Mouse (Mus musculus): ENCODE data around the gene Max. TPM values are rescaled to one million over a fixed set of nuclear protein-coding genes. Genes with fewer than 3 reads are reported as not detected.

The Max gene
- polyA plus RNA-seq, 1 experiment = 79.5 TPM

DNA sequence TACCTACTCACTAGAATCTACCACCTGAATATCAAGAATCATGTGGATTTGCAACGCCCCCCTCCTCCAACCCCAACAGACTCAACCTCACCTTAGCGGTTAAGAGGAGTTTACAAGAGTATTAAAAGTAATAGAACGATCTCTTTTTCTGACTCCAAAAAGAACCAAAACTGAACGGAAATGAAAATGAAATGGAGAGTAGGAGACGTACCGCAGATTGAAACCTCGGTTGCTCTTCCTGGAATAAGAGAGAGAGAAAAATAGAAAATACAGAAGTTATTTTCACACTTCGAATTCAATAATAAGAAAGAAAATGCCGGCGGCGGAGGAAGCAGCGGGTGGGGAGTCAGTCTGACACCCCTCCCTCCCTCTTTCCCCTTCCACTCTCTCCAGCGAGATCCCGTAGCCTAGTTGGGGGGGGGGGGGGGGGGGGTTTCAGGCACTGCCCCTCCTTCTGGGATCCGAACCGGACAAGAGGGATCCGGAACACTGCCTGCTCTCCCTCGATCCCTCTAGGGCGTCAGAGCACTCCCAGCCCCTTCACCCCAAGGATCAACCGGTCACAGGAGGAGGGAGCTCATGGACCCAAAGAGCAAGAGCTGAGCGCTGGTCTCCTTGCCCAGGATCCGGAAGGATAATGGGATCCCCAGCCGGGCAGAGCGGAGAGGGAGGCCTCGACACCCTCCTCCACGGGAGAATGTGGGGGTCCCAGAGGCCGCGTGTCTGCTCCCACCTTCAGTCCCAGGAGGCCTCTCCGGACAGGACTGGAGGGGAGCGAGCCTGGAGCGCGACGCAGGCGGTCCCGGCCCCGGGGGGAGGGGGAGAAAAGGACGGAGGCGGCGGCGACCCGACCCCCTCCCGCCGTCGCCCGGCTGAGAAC is 709 bp downstream of the Max start:
- no peak for DNase-seq (ENCODE audit: low read depth, low spot score)
- WGBS = 3% methylated on average over 45 of the region's 45 CpGs

DNA sequence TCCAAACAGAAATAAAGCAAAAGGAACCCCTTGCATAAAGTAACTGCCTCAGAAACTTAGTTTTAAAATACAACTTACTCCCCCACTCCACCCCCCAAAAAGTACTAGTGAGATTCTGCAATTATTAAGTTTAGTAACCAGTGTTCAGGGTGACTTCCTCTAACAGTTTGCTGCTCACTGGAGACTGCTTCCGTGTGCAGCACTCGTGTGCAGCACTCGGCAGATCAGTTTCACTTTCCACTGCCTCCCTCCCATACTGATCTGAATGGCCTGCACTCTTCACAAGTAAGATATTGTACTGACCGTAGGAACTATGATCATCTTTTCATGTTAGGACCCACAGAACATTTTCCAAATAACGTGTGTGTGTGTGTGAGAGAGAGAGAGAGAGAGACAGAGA is 4.3 kb downstream of the Max start:
- WGBS = 7% methylated on average over 5 of the region's 5 CpGs
- no peak for DNase-seq (ENCODE audit: low read depth, low spot score)

DNA sequence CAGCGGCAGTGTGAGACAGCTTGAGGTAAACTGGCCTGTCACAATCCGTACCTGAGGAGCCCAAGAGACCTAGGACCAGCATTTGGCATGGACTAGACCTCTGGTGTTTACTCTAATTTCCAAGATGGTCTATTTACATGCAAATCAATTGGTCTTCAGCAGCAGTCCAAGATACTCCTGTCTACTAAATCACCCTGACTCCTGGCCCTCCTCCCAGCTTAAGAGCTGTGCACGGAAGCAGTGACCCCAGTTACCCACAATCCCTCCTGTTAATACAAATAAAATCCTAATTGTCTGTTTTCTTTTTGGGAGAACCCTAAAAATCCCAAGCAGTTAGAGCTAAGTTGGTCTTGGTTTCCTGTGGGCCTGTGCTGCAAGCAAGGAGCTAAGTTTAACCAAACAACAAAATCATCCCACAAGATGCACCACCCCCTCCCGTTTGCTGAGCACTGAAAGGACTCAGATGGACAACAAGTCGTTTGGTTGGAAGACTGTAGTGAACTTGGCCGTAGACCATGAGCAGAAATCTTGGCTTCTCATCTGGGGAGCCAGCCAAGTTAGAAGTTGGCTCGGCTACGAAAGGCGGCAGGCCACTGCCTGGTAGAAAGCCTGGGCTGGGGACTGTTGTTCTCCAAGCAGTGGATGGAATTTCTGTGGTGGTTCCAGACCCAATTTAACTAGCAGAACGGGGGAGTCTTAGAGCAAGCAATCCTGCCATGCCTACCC is 7.1 kb downstream of the Max start:
- no peak for DNase-seq (ENCODE audit: low read depth, low spot score)

DNA sequence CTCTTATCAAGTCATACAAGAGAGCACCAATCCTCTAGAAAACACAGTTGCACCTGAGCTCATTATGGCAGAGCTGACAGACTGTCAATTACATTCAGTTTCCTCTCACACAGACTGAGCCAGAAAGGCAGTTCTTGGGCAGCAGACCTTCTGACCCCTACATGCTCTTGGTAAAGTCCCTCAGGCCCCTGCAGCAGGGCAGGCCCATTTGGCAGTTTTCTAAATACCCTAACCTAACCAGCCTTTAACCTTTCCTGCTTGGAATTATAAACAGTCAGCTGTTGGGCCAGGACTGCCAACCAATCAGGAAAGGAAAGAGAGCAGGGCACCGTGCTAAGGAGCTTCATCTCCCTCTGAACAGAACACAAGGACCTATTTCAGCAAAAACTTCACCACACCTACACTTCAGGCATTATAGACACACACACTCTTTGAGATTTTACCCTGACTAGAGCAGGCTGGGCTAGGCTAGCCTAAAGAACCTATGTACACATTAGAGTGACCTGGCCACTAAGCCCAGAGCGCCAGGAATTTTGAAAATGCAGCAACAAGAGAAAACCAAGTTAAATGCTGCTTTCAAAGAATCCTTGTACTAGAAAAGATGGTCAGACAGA is 8.1 kb downstream of the Max start:
- 66% methylated on average over 2 of the region's 2 CpGs for WGBS
- DNase-seq (ENCODE audit: low read depth, low spot score) = no peak

More for the DNA sequence above, 7.1 kb downstream of the Max start:
- WGBS = 39% methylated on average over 10 of the region's 10 CpGs

DNA sequence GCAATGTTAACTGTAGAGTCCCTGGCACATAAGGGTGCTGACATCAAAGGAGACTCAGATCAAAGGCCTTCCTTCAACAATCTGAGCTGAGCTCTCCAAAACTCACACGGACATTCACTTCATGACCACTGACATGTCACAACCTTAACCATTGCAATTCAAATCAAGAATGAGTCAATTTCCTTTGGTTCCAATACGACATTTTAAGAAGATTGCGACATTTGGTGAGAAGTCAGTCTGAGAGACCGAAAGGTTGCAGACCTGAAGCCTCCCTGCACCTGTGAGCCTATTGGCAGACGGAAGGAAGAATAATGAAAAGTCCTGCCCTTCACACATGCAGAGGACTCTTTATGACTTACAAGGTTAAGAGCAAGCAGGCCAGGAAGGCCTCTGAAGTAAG is 11.7 kb downstream of the Max start:
- no peak for DNase-seq (ENCODE audit: low read depth, low spot score)
- WGBS = 81% methylated on average over 5 of the region's 5 CpGs

DNA sequence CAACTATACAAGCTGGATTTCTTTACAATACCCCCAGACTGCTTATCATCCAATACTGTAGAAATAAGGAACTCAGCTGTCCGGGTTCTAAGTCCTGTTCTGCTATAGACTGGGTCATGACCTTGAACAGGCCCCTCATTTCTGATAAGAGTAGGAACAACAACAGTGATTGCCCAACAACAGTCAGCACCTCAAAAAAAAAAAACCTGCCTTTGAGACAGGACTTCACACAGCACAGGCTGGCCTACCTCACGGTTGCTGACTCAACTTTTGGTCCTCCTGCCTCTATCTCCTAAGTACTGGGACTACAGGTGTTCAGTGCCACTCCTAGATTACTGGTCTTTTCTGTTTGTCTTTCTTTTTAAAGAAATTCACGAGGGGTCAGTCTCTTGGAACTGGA is 13.2 kb downstream of the Max start:
- no peak for DNase-seq (ENCODE audit: low read depth, low spot score)
- 32% methylated on average over 3 of the region's 3 CpGs for WGBS

DNA sequence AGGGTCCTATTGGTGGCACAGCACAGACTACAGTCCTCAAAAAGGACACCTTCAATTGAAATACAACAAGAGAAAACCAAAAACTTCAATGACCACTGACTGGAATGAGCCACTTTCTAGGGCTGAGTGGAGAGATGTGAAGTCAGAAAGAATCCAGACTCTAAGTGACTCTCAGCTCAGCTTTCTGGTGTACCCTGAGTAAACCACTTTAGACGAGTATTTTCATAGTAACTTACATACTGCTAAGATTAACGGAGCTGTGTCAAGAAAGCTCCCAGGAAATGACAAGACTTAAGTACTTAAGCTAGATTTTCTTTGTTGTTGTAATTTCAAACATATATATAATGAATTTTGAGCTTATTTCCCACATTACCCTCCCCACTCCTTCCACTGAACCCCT is 13.8 kb downstream of the Max start:
- 87% methylated on average over 2 of the region's 2 CpGs for WGBS
- no peak for DNase-seq (ENCODE audit: low read depth, low spot score)

DNA sequence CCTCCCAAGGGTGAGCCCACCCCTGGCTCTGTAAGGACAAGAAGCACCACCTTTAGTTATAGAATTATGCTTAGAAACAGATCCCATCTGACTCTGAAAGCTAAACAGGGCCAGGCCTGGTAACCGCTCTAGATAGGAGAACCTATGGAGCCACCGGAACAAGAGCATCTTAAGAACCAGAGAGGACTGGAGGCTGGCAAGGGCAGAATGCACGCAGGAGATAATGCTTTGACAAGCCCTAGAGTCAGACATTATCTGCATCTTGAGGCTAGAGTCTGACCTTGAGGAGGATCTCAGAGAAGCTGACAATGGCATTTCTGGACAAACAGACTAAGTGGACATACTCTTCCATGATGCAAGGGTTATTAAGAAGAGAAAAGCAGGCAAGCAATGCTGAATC is 14.5 kb downstream of the Max start:
- 94% methylated on average over 3 of the region's 3 CpGs for WGBS
- no peak for DNase-seq (ENCODE audit: low read depth, low spot score)

DNA sequence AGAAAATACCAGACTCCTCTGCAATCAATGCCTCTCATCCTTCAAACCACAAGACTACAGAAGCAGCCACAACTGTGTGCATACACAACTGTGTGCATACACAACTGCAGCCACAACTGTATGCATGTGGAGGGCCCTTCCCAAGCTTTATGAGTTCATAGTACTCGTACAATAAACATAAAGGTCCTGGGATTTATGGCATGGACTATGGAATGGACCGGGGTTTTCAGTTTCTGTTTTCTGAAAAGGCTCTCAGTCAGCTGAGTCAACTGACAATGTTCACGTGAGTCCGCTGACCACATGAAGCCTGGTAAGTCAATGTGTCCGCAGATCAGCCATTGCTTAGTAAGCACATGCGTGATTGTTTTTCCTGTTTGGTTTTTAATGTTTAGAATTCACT is 18.5 kb downstream of the Max start:
- peak; percentile 85 for DNase-seq (ENCODE audit: low read depth, low spot score)
- WGBS = 18% methylated on average over 6 of the region's 6 CpGs

DNA sequence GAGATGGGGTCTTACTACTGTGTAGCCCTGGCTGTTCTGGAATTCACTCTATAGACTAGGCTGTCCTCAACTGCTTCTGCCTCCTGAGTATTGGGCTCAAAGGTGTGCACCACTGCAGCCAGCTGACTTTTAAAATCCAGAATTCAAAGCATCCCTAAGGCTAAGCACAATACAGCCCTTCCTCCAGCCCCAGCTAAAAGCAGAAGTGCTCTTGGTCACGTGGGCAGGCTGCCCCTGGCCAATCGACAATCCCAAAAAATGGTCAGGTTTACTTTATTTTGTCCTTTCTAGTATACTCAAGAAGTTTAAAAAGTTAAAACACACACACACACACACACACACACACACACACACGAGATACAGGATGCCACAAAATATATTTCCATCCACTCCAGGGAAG is 19.0 kb downstream of the Max start:
- WGBS = 55% methylated on average over 3 of the region's 3 CpGs
- DNase-seq (ENCODE audit: low read depth, low spot score) = no peak

DNA sequence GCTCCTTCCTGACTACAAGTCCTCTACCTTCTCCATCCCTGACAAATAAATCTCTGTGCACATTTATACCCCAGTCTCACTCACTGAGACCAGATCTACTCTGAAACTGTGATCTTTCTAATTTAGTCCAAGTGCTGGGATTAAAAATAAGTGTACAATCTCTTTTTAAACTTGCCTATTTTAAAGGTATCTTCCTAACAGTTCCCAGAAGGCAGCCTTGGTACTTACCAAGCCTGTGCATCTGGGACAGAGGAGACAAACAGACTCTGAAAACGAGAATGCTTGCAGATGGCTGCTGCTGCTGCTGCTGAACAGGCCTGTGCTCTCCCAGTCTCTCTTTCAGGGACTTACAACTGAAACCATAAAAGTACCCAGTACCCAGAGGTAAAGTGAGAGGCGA is 19.5 kb downstream of the Max start:
- no peak for DNase-seq (ENCODE audit: low read depth, low spot score)
- WGBS = 81% methylated on average over 2 of the region's 2 CpGs

DNA sequence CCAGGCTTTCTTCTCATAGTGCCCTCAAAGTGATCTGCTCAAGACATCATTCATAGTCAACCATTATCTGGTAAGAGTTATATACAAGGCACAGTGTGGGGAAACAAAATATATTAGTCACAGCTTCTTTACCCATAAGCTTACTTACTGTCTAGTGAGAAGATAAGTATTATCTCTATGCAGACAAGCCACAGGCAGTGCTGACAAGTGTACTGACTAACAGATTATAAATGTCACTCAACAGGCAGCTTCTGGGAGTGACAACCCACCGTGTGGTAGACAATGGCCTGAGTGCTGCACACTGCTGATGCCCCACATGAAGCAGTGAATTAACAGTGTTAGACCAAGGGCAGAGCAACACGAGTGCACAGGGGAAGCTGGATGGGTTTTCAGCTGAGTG is 20.5 kb downstream of the Max start:
- no peak for DNase-seq (ENCODE audit: low read depth, low spot score)
- 74% methylated on average over 2 of the region's 2 CpGs for WGBS

DNA sequence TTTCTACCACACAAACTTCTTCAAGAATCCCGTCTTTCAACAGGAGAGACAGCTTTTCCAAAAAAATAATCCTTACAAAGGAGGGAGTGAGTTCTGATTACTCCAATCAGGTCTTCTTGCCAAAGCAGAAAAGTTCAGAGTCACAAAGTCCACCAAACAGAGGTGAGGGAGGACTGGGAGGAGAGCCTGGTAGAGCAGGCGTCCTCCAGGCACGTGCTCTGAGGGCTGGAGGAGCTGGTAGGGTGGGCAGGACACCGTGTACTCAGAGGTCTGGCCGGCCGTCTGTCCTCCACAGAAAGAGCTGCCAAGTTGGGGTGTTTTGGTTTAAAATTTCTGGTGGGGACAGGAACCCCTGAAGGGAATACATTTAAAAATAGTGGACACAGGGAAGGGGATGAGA is 24.0 kb downstream of the Max start:
- 91% methylated on average over 6 of the region's 6 CpGs for WGBS
- no peak for DNase-seq (ENCODE audit: low read depth, low spot score)

DNA sequence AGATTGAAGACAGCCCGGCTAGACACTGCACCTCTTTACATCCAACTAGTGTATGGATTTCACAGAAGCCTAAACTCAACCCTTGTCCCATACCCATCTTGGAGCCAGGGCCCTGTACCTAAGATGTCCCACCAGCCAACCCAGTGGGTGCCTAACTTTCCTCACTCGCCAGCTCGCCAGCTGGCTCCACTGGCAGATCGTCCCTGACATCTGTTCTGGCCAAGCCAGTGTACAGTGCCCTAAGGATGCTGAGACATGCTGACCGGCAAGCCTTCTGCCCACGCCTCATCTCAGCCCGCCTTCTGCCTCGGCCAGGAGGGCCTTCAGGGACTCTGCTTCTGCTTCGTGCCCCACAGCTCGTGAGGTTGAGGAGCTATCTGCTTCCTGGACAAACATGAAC is 25.8 kb downstream of the Max start:
- 91% methylated on average over 10 of the region's 10 CpGs for WGBS
- no peak for DNase-seq (ENCODE audit: low read depth, low spot score)

DNA sequence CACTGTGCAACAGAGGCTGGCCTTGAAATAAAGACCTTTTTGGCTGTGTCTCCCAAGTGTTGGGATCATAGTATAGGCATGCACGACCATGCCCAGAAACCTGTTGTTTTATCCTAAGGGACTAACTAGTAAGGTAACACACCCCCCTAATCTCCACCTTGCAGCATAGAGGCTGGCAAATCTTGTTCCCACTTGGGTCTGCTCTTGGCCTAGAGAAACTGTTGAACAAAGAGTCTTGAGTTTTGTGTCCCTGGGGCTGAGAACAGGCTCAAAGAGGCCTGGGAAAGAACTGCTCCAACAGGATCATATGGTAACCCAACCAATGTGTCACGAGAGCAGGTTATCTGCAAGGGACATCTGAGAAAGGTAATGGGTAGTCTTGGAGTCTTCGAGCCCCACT is 27.6 kb downstream of the Max start:
- WGBS = 95% methylated on average over 3 of the region's 3 CpGs

DNA sequence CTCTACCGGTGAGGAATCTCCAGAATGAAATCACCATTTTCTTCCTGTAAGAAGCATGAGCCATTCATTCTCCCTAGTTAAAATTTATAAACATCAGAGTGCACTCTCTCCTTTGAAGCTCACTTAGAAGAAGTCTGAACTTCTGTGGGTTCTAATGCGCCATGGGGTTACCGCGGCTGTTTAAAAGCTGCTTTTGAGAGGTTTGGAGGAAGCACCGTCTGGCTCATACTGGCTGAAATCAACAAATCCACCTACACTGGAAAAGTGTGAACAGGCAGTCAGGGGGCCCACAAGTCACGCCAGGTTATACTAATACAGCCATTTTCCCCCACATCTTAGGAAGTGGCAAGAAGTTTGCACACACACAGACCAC is 29.3 kb downstream of the Max start:
- no peak for DNase-seq (ENCODE audit: low read depth, low spot score)
- 54% methylated on average over 6 of the region's 6 CpGs for WGBS

More for the DNA sequence above, 27.6 kb downstream of the Max start:
- no peak for DNase-seq (ENCODE audit: low read depth, low spot score)

DNA sequence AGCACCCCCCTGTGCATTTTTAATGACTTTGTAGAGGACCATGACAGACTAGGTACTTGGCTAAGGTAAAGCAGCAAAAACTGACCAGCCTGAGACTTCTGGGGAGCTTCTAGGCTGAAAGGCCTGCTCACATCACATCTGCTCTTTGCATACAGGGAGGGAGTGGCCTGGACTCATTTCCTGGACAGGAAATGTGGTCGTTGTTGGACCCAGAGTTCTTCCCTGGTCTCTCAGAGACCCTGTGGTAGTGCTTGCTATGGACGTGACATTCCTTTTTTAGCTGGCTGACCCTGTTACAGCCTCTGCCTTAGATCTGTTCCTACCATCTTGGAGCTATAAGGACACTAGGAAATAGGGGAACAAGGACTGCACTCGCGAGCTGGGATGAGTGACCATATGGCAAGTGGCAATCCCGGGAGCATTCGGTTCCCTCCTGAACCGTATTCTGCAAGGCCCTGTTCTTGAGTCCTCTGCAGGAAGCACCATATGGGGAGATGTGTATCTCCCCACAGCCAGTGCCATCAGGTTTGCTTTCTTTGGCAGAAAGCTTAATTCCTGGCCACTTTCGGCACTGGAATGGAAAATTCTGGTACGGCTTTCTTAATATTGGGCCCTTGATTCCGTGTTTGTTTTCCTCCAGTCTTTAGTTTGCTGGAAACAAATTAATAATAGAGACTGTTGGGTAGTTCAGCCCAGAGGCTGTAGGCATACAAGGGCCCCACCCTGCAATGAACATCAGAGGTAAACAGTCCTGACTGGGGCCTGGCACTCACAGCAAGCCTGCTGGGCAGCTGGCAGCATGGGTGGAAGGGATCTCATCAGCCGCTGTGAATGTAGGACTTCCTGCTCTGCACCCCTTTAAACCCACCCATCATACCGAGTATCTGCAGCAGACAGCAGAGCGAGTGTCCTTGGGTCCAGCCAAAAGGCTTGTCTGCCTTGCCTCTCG is 30.0 kb downstream of the Max start:
- DNase-seq (ENCODE audit: low read depth, low spot score) = no peak

DNA sequence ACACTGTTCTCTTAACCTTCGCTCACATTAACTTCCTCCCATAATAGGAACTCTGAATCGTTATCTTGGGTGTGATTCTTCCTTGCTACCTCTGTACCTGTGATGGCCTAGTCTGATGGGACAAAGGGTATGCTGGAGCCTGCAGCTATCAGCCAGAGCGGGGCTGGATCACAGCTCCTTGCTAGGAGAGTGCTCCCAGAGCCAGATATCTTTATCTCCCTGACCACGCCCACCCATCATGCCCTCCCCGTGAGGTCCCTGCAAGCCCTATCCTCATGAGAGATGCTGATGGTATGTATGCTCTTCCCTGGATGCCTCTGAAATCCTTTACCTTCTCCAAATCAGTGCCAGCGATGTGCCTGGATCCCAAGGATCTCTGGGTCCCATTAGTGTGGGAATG is 31.8 kb downstream of the Max start:
- DNase-seq (ENCODE audit: low read depth, low spot score) = no peak
- 65% methylated on average over 6 of the region's 6 CpGs for WGBS

More for the DNA sequence above, 30.0 kb downstream of the Max start:
- WGBS = 46% methylated on average over 14 of the region's 14 CpGs

DNA sequence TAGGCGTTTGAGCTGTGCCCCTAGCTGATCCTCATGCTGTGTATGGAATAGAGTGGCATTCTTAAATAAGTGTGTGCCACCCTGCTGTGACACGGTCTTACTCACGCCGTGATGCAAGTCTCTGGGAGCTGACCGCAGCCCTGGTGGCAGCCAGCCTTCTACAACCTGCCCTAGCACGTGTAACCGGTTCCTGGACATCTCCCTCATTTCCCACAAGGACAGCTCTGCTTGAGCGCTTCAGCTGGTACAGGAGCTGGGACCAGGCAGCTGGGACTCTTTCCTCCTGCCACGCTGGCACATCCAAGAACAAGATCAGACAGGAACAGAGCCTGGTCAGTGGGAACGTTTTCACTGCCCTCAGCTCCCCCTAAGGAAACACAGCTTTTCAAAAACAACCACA is 34.5 kb downstream of the Max start:
- 71% methylated on average over 10 of the region's 10 CpGs for WGBS
- DNase-seq (ENCODE audit: low read depth, low spot score) = no peak

DNA sequence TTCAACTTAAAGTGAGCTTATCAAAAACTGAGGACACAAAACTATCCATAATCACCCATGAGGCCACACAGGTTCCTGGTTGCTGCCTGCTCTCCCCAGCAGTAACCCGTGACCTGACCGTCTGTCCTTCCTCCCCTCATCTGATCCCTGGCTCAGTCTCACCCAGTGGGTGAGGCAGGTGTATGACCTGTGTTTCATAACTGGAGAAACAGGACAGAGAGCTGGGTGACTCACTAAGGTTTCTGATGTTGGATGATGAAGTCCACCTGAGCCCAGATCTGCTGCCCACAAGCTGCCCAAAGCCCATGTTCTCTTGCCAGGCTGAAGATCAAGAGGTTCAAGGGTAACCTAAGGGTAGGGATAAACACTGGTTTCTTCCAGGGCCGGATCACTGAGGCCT is 35.0 kb downstream of the Max start:
- peak; percentile 42 for DNase-seq (ENCODE audit: low read depth, low spot score)
- 50% methylated on average over 3 of the region's 3 CpGs for WGBS

Data from large intestine, adult 2 months (tissue).